Mouse (Mus musculus): ENCODE results near the gene Pip5k1c.

- TF ChIP-seq POLR2A (IDR thresholded peaks at IDR 0.05; ENCODE audit: control insufficient read depth, extremely low read depth, insufficient read depth, low read length, poor library complexity) (no peak), CTCF (IDR thresholded peaks at IDR 0.05; ENCODE audit: borderline replicate concordance, control insufficient read depth, extremely low read depth, insufficient read depth, low read length, poor library complexity) (no peak)
Measured at GRCm38 (mm10) chr10:81366477-81367206, 73.9 kb downstream of the Pip5k1c start.
